Mouse (Mus musculus) gonadal fat pad, adult 2 months (tissue): Measurements from ENCODE around the gene Gm20388. TPM values are rescaled to one million over a fixed set of nuclear protein-coding genes. Genes with fewer than 3 reads are reported as not detected.
"Not testable (repeated sequence)": the region's sequence is repeated elsewhere in the genome, so short reads cannot be mapped to it uniquely, and the experiment has no call there.

ENCODE experiments used
- DNase-seq: peaks from one replicate; pipeline ENCODE4 v3.0.0-alpha.2; 2012; ENCODE audit warnings: low read depth
- polyA plus RNA-seq: library from polyadenylated mRNA; depleted of rRNA; stranded (reverse); fragments of >200 nt; gene quantifications from 2 replicates; pipeline ENCODE4 v1.2.3, GENCODE M21; 2012

Gene Gm20388
- polyA plus RNA-seq, 1 experiment = 119 TPM

- DNase-seq = no peak
Measured at GRCm38 (mm10) chr8:124141681-124142391, 4231.2 kb downstream of the Gm20388 start.

GRCm38 (mm10) chr8:124143003-124143402, 4232.4 kb downstream of the Gm20388 start:
- DNase-seq = no peak

- no peak for DNase-seq
Measured at GRCm38 (mm10) chr8:124143871-124144618, 4233.4 kb downstream of the Gm20388 start.

- DNase-seq = no peak
Measured at GRCm38 (mm10) chr8:124144619-124144980, 4234.0 kb downstream of the Gm20388 start.

GRCm38 (mm10) chr8:124146286-124146685, 4235.6 kb downstream of the Gm20388 start:
- DNase-seq = no peak

- no peak for DNase-seq
Measured at GRCm38 (mm10) chr8:124150009-124150408, 4239.4 kb downstream of the Gm20388 start.

GRCm38 (mm10) chr8:124150536-124150935, 4239.9 kb downstream of the Gm20388 start:
- DNase-seq = no peak

GRCm38 (mm10) chr8:124151881-124152280, 4241.2 kb downstream of the Gm20388 start:
- DNase-seq = no peak

- no peak for DNase-seq
Measured at GRCm38 (mm10) chr8:124152771-124153170, 4242.1 kb downstream of the Gm20388 start.

- no peak for DNase-seq
Measured at GRCm38 (mm10) chr8:124156324-124156723, 4245.7 kb downstream of the Gm20388 start.

GRCm38 (mm10) chr8:124161683-124162082, 4251.0 kb downstream of the Gm20388 start:
- DNase-seq = no peak

GRCm38 (mm10) chr8:124163258-124163657, 4252.6 kb downstream of the Gm20388 start:
- no peak for DNase-seq

GRCm38 (mm10) chr8:124169749-124170148, 4259.1 kb downstream of the Gm20388 start:
- no peak for DNase-seq

GRCm38 (mm10) chr8:124170671-124171070, 4260.0 kb downstream of the Gm20388 start:
- no peak for DNase-seq

GRCm38 (mm10) chr8:124171557-124172528, 4261.2 kb downstream of the Gm20388 start:
- no peak for DNase-seq

- no peak for DNase-seq
Measured at GRCm38 (mm10) chr8:124173688-124174087, 4263.0 kb downstream of the Gm20388 start.

- no peak for DNase-seq
Measured at GRCm38 (mm10) chr8:124176133-124176532, 4265.5 kb downstream of the Gm20388 start.

GRCm38 (mm10) chr8:124177092-124177491, 4266.5 kb downstream of the Gm20388 start:
- DNase-seq = not testable (repeated sequence)

GRCm38 (mm10) chr8:124180681-124181445, 4270.2 kb downstream of the Gm20388 start:
- no peak for DNase-seq

- no peak for DNase-seq
Measured at GRCm38 (mm10) chr8:124181751-124182150, 4271.1 kb downstream of the Gm20388 start.

GRCm38 (mm10) chr8:124182224-124182623, 4271.6 kb downstream of the Gm20388 start:
- DNase-seq = no peak
